Mouse (Mus musculus): Measurements from ENCODE around the gene Pdk4. TPM values are rescaled to one million over a fixed set of nuclear protein-coding genes. Genes with fewer than 3 reads are reported as not detected.

Pdk4 gene
- total RNA-seq, 2 experiments from 2014 or later: 316 to 1,979 TPM

DNA sequence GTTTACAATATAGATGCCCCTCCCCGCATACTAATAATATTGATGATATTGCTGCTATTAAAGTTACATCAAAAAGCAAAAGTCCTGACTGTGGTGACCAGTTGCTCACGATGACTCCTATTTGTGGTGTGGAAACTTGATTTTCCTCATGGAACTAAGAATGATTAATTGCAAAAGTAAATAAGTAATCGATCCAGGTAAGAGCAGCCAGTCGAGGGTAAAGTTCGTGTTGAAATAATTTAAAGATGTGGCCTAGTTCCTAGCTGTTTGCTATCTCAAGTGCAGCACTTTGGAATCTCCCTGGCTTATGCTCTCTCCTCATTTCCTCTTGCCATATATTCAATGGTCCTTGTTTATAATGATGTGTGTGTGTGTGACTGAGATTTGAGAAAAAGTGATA, 46.2 kb downstream of the Pdk4 start:
- no peak for DNase-seq
- intact Hi-C loops (cut with DNase I; ENCODE audit: low total_unique reads): no loop called here

DNA sequence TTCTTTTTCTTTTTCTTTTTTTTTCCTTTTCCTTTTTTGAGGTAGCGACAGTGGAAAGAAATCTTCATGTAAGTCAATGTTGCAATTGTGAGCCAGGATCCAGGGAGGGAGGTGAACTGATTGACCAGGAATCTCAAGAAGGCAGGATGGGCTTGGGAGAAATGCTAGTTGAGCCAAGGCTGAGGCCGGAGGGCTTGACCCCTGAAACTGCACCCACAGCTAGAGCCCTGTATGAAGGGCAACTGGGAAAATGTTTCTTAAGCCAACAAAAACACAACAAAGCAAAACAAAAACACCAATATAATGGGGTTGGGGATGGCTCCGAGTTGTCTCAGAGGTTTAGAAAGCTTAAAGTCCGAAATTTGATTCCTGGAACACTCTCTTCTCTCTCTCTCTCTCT, 47.7 kb downstream of the Pdk4 start:
- intact Hi-C loops (cut with DNase I; ENCODE audit: low total_unique reads): no loop called here
- no peak for DNase-seq

DNA sequence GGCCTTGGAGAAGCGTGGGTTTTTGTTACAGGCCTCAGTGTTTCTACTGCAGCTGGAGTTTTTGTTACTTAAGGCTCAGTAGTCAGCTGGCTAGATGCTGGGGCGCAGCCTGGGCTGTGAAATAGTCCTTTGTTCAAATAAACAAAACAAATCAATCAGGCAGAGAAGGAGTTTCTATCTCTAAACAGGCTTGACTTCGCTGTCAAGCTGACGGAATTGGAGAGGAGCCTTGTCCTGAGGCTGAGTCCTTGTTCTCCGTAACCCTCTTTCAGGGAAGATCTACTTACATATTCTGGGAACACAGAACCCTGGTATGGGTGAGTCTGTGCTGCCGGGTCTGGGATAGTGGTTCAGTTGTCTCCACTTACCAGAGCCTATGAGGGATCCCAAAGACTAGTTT, 48.6 kb downstream of the Pdk4 start:
- DNase-seq: no peak
- intact Hi-C loops (cut with DNase I; ENCODE audit: low total_unique reads): no loop called here

DNA sequence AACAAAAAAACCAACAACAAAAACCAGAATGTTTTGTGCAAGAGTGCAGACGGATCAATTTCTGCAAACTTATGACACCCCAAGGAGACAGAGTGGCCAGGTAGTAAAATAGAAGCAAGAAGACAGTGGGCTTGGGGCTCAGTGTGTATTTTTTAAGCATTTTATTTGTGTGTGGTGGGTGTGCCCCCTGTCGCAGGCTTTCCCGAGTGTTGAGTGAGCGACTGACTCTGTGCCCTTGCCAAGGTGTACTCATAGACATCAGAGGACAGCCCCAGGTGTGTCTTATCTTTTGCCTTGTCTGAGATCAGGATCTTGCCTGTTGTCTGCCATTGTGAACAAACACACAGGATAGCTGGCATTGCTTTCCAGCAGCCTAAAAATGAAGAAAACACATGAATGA, 49.1 kb downstream of the Pdk4 start:
- intact Hi-C loops (cut with DNase I; ENCODE audit: low total_unique reads): no loop called here

DNA sequence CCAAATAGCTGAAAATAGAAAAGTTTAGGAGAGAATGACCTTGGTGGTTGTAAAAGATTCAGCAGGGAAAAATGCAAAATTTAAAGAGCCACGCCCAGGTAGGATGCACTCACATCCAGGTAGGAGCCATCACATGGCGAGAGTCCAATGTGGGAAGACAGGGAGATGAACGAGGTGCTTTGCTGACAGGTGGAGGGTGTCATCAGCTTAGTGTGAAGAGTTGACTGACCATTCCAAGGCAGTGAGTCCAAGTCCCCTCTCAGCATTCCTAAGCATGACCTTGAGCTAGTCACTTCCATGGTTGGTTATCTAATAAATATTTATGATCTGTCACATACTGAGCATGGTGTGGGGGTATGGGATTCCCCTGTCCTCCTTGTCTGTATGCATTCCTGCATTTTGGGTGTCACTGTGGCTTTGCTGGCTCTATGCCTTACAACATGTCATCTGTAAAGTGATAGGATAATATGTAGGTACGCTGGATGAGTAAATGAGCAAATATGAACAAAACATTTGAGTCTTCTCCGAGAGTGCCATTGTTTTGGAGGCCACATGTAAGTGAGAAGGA, 51.7 kb downstream of the Pdk4 start:
- DNase-seq: no peak
- intact Hi-C loops (cut with DNase I; ENCODE audit: low total_unique reads): no loop called here

More for the DNA sequence above, 49.1 kb downstream of the Pdk4 start:
- DNase-seq: no peak

DNA sequence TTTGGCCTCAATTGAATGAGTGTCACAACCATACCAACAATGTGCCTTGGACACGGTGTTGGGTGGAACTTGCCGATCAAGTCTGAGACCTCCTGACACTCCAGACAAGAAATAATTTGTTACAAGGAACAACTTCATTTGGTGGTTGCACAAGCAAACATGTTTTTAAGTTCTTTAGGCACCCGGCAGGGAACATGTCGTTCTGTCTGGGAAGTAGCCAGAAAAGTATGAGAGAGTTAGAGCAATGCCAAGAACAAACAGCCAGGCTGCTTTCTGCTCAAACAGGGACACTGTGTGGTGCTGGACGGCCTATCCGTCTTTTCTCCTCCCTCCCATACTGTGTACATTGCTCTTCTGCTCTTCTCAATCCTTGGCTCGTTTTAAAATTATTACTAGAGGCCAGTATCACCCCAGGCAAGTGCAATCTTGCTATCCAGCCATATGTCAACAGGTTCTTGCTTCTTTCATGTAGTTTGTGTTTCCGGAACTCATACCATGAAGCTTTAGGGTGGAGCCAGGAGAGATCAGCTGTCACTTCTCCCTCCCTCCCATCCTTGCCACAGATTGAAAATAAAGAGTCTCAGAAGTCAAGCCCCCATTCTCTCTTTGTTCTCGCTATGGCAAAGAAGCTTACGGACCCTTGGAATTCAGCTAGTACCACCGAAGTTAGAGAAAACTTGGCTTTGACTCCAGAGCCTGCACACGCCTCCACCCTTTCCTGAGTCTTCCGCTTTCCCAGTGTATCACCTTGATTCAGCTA, 52.8 kb downstream of the Pdk4 start:
- no peak for DNase-seq
- intact Hi-C loops (cut with DNase I; ENCODE audit: low total_unique reads): no loop called here

DNA sequence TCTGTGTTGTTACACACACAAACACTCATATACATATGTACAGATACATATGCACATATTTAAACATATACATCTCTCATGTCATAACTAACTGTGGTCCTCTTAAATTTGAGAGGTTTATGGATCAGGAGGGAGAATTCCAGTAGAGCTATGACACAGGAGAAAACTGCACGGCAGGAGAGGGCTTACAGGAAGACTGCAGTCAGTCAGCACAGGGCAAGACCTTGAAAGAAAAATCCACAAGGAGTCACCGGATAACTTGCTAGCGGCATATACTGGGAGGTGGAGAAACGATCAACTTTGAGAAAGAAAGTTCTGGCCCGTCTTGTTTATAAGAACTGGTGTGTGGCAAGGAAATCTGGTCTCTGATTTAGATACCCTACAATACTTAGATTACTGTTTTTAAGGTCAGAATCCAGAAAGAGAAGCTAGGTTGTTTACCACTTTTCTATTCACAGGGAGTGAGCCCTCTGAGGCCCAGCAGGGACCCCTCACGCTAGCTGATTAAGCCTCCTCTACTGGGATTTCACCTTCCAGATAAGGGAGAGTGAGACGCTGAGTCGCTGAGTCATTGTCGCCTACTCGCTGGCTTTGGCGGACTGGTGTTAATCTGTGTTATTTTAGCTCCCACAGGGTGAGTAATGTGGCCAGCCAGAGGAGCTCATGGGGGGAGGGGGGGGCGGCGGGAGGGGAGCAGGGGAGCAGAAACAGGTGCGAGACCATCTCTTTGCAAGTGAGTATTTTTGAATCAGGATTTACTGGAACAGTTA, 53.6 kb downstream of the Pdk4 start:
- peak; percentile 26 for DNase-seq
- intact Hi-C loops (cut with DNase I; ENCODE audit: low total_unique reads): no loop called here

DNA sequence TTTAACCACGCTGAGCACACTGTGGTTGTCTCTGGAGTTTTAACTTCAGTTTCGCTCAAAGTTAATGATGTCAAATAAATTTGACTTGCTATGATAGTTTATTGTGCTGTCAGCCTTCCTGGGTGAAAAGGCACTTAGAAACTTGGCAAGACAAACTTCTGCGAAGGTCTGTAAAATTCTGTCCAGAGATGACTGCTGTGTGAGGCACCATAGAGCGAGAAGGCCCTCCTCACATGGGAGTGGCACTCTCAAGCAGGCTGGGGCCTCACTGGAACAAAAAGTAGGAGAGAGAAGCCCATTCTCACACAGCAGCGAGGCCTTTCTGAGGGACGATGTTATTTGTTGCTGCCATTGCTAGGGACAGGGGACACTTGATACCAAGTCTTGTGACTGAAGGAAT, 54.9 kb downstream of the Pdk4 start:
- DNase-seq: no peak
- intact Hi-C loops (cut with DNase I; ENCODE audit: low total_unique reads): no loop called here

DNA sequence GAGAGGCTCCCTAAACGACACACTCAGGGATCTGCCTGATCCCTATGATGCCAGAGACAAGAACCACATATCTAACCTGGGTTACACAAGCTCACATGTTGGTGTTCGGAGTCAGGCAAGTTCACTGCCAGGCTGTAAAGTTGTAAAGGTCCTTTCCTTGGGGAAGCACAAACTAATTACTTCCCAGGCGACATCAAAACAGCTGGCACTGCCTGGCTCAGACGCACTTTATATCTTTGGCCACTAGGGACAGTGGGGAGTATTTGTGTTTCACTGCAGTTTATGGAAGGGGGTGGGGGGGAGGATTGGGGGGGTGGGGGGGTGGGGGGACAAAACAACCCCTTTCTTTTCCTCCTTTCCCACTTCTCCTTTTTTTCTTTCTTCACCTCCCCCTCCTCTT, 58.4 kb downstream of the Pdk4 start:
- no peak for DNase-seq
- intact Hi-C loops (cut with DNase I; ENCODE audit: low total_unique reads): no loop called here

DNA sequence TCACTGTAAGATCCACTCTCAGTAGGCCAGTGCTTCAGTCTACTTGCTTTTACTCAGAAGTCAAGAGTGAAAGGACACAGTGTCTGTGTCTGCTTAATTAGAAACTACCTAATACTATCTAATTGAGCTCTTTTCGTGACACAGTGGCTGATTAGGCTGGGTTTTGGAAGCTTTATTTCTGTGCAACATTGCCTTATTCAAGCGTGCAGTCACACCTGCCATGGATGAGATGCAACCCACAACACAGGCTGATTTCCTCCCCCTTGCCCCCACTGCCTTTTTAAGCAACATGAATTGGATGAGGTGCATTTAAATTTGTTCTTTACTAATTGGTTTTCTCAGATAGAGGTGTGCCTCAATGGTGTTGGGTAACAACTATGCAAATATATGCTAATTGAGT, 62.2 kb downstream of the Pdk4 start:
- intact Hi-C loops (cut with DNase I; ENCODE audit: low total_unique reads): no loop called here
- no peak for DNase-seq

Other genes with a start within 250 kb of the Pdk4 start
- 10 to 100 TPM; 20.6 to 29.9 TPM for gene Pon3, start 240.0 kb downstream of the Pdk4 start, total RNA-seq (2021)
- gene Pon2, start 197.9 kb downstream of the Pdk4 start, total RNA-seq (2021): 10 to 100 TPM; 16.1 to 17.1 TPM
- gene Asb4, start 112.9 kb downstream of the Pdk4 start, total RNA-seq (2021): 1 to 10 TPM; 7.3 to 9.3 TPM
- under 1 TPM; 0.60 to 0.72 TPM for gene Dync1i1, start 229.3 kb upstream of the Pdk4 start, total RNA-seq (2021)